Mouse (Mus musculus) MEL (cell line): ENCODE measurements at regions not wholly inside any gene's neighbourhood (a gene's known extent, or its start where the extent isn't known, plus 50 kb on each side); places are given as distances from the start of the nearest gene placed in this dataset.

Experiments used
- CTCF ChIP-seq, 3 experiments: IDR thresholded peaks in 2 of 3; conservative IDR thresholded peaks in 1 of 3; 2 replicates each; pipeline ENCODE4 v1.5.1; 2011 to 2012; ENCODE audit warnings: low read length in 3 of 3, low read depth in 2 of 3, mild to moderate bottlenecking in 2 of 3, improper control_type of control experiment in 1 of 3, inconsistent platforms in 1 of 3, mixed read lengths in 1 of 3, moderate library complexity in 1 of 3; ENCODE audit not compliant: control insufficient read depth in 1 of 3, insufficient read depth in 1 of 3, poor library complexity in 1 of 3, severe bottlenecking in 1 of 3
- E2F4 ChIP-seq: IDR thresholded peaks from 2 replicates; pipeline ENCODE4 v1.6.1; 2011; ENCODE audit warnings: low read depth, low read length, improper control_type of control experiment, borderline replicate concordance
- EP300 ChIP-seq, 2 experiments: IDR thresholded peaks; 2 replicates each; pipeline ENCODE4 v1.6.1; 2011; ENCODE audit warnings: improper control_type of control experiment in 2 of 2, low read length in 2 of 2, low read depth in 1 of 2, mild to moderate bottlenecking in 1 of 2
- GATA1 ChIP-seq: IDR thresholded peaks from 2 replicates; pipeline ENCODE4 v1.6.1; 2011; ENCODE audit warnings: low read depth, low read length, improper control_type of control experiment
- MAX ChIP-seq: IDR thresholded peaks from 2 replicates; pipeline ENCODE4 v1.6.1; 2011; ENCODE audit warnings: low read length, improper control_type of control experiment
- MXI1 ChIP-seq: IDR thresholded peaks from 2 replicates; pipeline ENCODE4 v1.6.1; 2011; ENCODE audit warnings: mild to moderate bottlenecking, low read depth, low read length, improper control_type of control experiment
- NELFE ChIP-seq: IDR thresholded peaks from 2 replicates; pipeline ENCODE4 v1.6.1; 2011; ENCODE audit warnings: low read depth, low read length, improper control_type of control experiment
- POLR2A ChIP-seq, 2 experiments: IDR thresholded peaks; 2 replicates each; pipeline ENCODE4 v1.6.1; 2011 to 2012; ENCODE audit warnings: low read length in 2 of 2, mild to moderate bottlenecking in 2 of 2, control low read depth in 1 of 2, improper control_type of control experiment in 1 of 2, low read depth in 1 of 2, moderate library complexity in 1 of 2; ENCODE audit not compliant: control insufficient read depth in 1 of 2, insufficient read depth in 1 of 2, poor library complexity in 1 of 2
- SIN3A ChIP-seq: IDR thresholded peaks from 2 replicates; pipeline ENCODE4 v1.6.1; 2012; ENCODE audit warnings: low read length, improper control_type of control experiment, inconsistent platforms
- SMC3 ChIP-seq: IDR thresholded peaks from 2 replicates; pipeline ENCODE4 v1.6.1; 2011; ENCODE audit warnings: low read depth, low read length, improper control_type of control experiment
- ZKSCAN1 ChIP-seq: IDR thresholded peaks from 2 replicates; pipeline ENCODE4 v1.6.1; 2012; ENCODE audit warnings: low read depth, mild to moderate bottlenecking, inconsistent platforms, low read length, improper control_type of control experiment, moderate library complexity
- ZNF384 ChIP-seq: IDR thresholded peaks from 2 replicates; pipeline ENCODE4 v1.6.1; 2012; ENCODE audit warnings: low read depth, mild to moderate bottlenecking, inconsistent platforms, low read length, improper control_type of control experiment

DNA sequence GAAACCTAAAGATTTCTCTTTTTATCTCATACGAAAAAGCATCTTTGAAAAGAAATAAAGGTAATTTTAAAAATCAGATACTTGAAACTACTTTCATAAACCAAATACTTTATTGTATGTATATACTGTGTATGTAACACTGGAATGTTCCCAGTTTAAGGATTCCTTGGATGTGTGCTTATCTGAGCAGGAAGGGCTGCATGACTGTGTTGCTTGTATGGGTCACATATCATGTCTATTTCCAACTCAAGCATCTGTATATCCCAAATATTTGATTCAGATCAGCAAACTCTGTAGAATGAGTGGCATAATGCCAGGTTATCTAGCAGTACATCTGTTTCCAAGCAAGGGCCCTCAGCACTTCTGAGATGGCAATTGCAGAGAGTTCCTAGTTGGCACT, 330.1 kb downstream of the Inhba start:
- TF ChIP-seq ZKSCAN1 = no peak
- no peak for TF ChIP-seq MXI1
- TF ChIP-seq EP300 (IDR thresholded peaks at IDR 0.05; ENCODE audit: low read depth in 1 of 2, low read length in 2 of 2) = no peak
- TF ChIP-seq CTCF (IDR thresholded peaks at IDR 0.05 in 2 of 3, conservative IDR thresholded peaks at IDR 0.05 in 1 of 3; ENCODE audit: control insufficient read depth in 1 of 3, insufficient read depth in 1 of 3, low read depth in 2 of 3, low read length in 3 of 3, poor library complexity in 1 of 3, severe bottlenecking in 1 of 3) = no peak
- no peak for TF ChIP-seq POLR2A (IDR thresholded peaks at IDR 0.05; ENCODE audit: control insufficient read depth in 1 of 2, insufficient read depth in 1 of 2, low read depth in 1 of 2, low read length in 2 of 2, poor library complexity in 1 of 2)
- TF ChIP-seq GATA1 = no peak
- TF ChIP-seq E2F4 = no peak
- no peak for TF ChIP-seq NELFE
- no peak for TF ChIP-seq ZNF384
- TF ChIP-seq SIN3A = no peak
- TF ChIP-seq MAX = no peak
- no peak for TF ChIP-seq SMC3
